In genomic region chr13:56026623-56027022, GRCm38 (mm10) we compare ENCODE assay signal across 25 mouse cellular contexts.
"Had no signal": no experiment of that assay in that cellular context is flagged by ENCODE, and none has a peak within 500 bp of the region (broad histone marks: within the 10 kb centered on the region; RNA-seq: fewer than 3 reads in every experiment).

No protein-coding gene starts in this region.

- H3K9ac ChIP-seq: forebrain, postnatal 0 days; heart, embryonic 13.5 days; heart, embryonic 15.5 days; hindbrain, embryonic 13.5 days; hindbrain, embryonic 15.5 days; kidney, embryonic 15.5 days; limb, embryonic 13.5 days; limb, embryonic 15.5 days had no signal

- H3K4me3 ChIP-seq: heart, embryonic 13.5 days; heart, embryonic 15.5 days; hindbrain, embryonic 13.5 days; hindbrain, embryonic 15.5 days; kidney, embryonic 15.5 days; limb, embryonic 13.5 days; limb, embryonic 15.5 days had no signal

- H3K27me3 ChIP-seq: heart, embryonic 15.5 days; hindbrain, embryonic 13.5 days; hindbrain, embryonic 15.5 days had no signal

- H3K36me3 ChIP-seq: heart, embryonic 13.5 days; heart, embryonic 15.5 days; hindbrain, embryonic 13.5 days; hindbrain, embryonic 15.5 days; kidney, embryonic 15.5 days; limb, embryonic 13.5 days; limb, embryonic 15.5 days had no signal

- H3K27ac ChIP-seq: heart, embryonic 13.5 days; heart, embryonic 15.5 days; hindbrain, embryonic 13.5 days; hindbrain, embryonic 15.5 days; hindbrain, postnatal 0 days; kidney, embryonic 15.5 days; kidney, postnatal 0 days; limb, embryonic 13.5 days; limb, embryonic 15.5 days had no signal

- ATAC-seq: forebrain, postnatal 0 days; hindbrain, postnatal 0 days; intestine, embryonic 16.5 days had no signal

- DNase-seq: forebrain, postnatal 0 days; gastrocnemius, postnatal 14 days; gastrocnemius, postnatal 36 days; heart, adult 18-20 months; heart, postnatal 14 days; heart, postnatal 36 days; kidney, adult 11 months; kidney, adult 2 months; kidney, adult 9 months; kidney, postnatal 14 days; kidney, postnatal 36 days; layer of hippocampus, adult 9-11 months; layer of hippocampus, postnatal 36 days; left cerebral cortex, postnatal 4 days had no signal

- H3K9me3 ChIP-seq: heart, embryonic 13.5 days; heart, embryonic 15.5 days; hindbrain, embryonic 13.5 days; hindbrain, embryonic 15.5 days; kidney, embryonic 15.5 days; limb, embryonic 13.5 days; limb, embryonic 15.5 days had no signal

- H3K4me2 ChIP-seq: heart, embryonic 11.5 days; heart, embryonic 13.5 days; heart, embryonic 15.5 days; hindbrain, embryonic 13.5 days; hindbrain, embryonic 15.5 days; kidney, embryonic 15.5 days; limb, embryonic 13.5 days; limb, embryonic 15.5 days had no signal
